Mouse (Mus musculus): Measurements from ENCODE around the gene Gm6034.
"Not testable (repeated sequence)": the region's sequence is repeated elsewhere in the genome, so short reads cannot be mapped to it uniquely, and the experiment has no call there.

GRCm38 (mm10) chr17:36031583-36032331, 11.0 kb upstream of the Gm6034 start:
- TF ChIP-seq POLR2A (IDR thresholded peaks at IDR 0.05; ENCODE audit: low read depth, low read length): not testable (repeated sequence)
- peak; percentile 34; the same call in 1 of the 2 replicates for TF ChIP-seq CTCF (IDR thresholded peaks at IDR 0.05; ENCODE audit: borderline replicate concordance, insufficient read depth, low read length)
